Mouse (Mus musculus) thymus, adult 2 months (tissue): ENCODE results near the gene C1qc. TPM values are rescaled to one million over a fixed set of nuclear protein-coding genes. Genes with fewer than 3 reads are reported as not detected.

Experiments
- DNase-seq: peaks from one replicate; pipeline ENCODE4 v3.0.0; 2021
- H3K27ac ChIP-seq: fragments of 200-500 bp; 2 replicates; pipeline ENCODE4 v1.5.1; 2012; ENCODE audit warnings: low read length, control low read depth; ENCODE audit not compliant: control insufficient read depth, insufficient read depth
- H3K27me3 ChIP-seq: fragments of 200-500 bp; 2 replicates; pipeline ENCODE4 v1.6.1; 2012; ENCODE audit warnings: mild to moderate bottlenecking, low read length, moderate library complexity, mixed read lengths; ENCODE audit not compliant: control insufficient read depth, insufficient read depth
- H3K36me3 ChIP-seq: fragments of 200-500 bp; 2 replicates; pipeline ENCODE4 v1.6.1; 2012; ENCODE audit warnings: mild to moderate bottlenecking, low read length, moderate library complexity; ENCODE audit not compliant: control insufficient read depth, insufficient read depth
- H3K4me1 ChIP-seq: fragments of 200-500 bp; replicated peaks from 2 replicates; pipeline ENCODE4 v1.6.1; 2012; ENCODE audit warnings: low read length; ENCODE audit not compliant: control insufficient read depth, insufficient read depth
- H3K4me3 ChIP-seq: fragments of 200-500 bp; 2 replicates; pipeline ENCODE4 v1.5.1; 2012; ENCODE audit warnings: mild to moderate bottlenecking, low read length, control low read depth, moderate library complexity; ENCODE audit not compliant: control insufficient read depth, insufficient read depth
- CTCF ChIP-seq: fragments of 200-500 bp; IDR thresholded peaks from 2 replicates; pipeline ENCODE4 v1.5.1; 2012; ENCODE audit warnings: mild to moderate bottlenecking, control low read depth, low read length, moderate library complexity, borderline replicate concordance; ENCODE audit not compliant: control insufficient read depth, poor library complexity, insufficient read depth; ENCODE audit errors: extremely low read depth
- POLR2A ChIP-seq: fragments of 200-500 bp; IDR thresholded peaks from 2 replicates; pipeline ENCODE4 v1.6.1; 2012; ENCODE audit warnings: mild to moderate bottlenecking, low read length, control low read depth, moderate library complexity; ENCODE audit not compliant: control insufficient read depth, poor library complexity, insufficient read depth; ENCODE audit errors: extremely low read depth
- WGBS: fragments of 180-500 bp; shearing (Covaris S2); methylation state at CpG from one replicate; pipeline ENCODE4 v1.1.7; 2018; 5-methylcytosine and 5-hydroxymethylcytosine counted together
- polyA plus RNA-seq: library from polyadenylated mRNA; depleted of rRNA; stranded (reverse); fragments of >200 nt; gene quantifications from 2 replicates; pipeline ENCODE4 v1.2.3, GENCODE M21; 2012

Gene C1qc
- polyA plus RNA-seq, 1 experiment, result 468 TPM

DNA sequence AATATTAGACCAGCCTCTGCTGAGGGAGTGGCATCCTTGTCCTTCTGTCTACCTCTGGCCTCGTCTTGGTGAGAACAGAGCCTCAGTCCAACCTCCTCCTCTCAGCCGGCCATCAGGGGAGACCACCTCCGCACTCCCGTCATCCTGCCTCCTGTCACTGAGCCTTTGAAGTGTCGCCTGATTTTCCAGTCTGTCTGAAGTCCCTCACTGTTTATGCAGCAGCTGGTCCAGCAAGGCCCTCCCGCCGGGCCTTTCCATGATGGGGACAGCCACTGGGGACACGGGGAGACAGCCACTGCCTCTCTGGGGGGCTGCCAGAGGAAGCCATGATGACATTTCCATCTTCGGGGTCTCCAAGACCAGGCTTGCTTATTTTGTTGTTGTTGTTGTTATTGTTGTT, 20.0 kb upstream of the C1qc start:
- no peaks in the 10 kb centered on the region; the same call in 1 of the 2 replicates for H3K27me3 ChIP-seq
- DNase-seq, result no peak
- no peaks in the 10 kb centered on the region for H3K36me3 ChIP-seq
- WGBS, result 28% methylated on average over 9 of the region's 9 CpGs
- no peak for TF ChIP-seq POLR2A
- TF ChIP-seq CTCF, result no peak
- H3K4me1 ChIP-seq, result no peaks in the 10 kb centered on the region
- no peak overlapping the region for H3K27ac ChIP-seq
- H3K4me3 ChIP-seq, result no peak overlapping the region

DNA sequence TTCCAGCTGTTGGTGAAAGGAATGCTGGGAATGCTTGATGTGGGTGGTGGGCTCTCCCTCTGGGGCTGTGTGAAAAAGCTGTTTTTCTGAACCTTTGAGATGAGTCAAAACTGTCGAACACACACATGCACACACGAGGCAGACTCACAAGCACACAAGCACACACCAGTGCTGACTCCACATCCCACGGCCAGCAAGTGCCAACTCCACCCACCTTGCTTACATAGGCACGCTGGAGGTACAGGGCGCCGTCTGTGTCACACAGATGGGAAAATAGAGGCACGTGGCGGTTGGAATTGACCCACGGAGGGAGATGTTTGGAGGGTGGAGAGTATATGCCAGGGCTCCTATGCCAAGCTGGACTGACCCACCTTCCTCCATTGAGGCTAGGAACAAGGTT, 18.9 kb upstream of the C1qc start:
- Histone ChIP-seq H3K27ac (no peak overlapping the region), H3K4me1 (no peaks in the 10 kb centered on the region), H3K27me3 (no peaks in the 10 kb centered on the region; the same call in 1 of the 2 replicates), H3K36me3 (no peaks in the 10 kb centered on the region), H3K4me3 (no peak overlapping the region)
- DNase-seq, result no peak
- TF ChIP-seq POLR2A (no peak), CTCF (no peak)
- 46% methylated on average over 9 of the region's 9 CpGs for WGBS

DNA sequence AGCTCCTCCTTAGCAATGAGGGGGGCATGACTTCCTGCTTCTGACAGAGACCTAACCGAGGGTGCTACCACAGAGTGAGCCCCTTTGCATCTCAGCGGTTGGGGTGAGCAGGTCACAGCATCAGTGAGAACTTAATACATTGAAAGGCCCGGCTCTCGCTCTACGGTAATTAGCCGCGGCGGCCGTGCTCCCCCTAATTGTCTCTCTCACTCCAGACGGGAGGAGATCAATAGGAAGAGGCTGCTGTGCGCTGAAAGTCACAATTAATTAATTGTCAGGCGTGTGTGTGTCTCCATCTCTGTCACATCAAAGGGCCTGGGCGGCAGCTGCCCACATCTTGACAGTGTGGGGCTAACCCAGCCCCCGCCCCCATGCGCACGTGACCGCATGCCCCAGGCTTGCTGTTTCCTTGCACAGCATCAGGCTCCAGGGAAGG, 18.4 kb upstream of the C1qc start:
- no peak overlapping the region for H3K27ac ChIP-seq
- H3K4me1 ChIP-seq, result no peaks in the 10 kb centered on the region
- no peak for TF ChIP-seq CTCF
- no peak for TF ChIP-seq POLR2A
- no peaks in the 10 kb centered on the region for H3K36me3 ChIP-seq
- DNase-seq, result no peak
- 13% methylated on average over 17 of the region's 17 CpGs for WGBS
- H3K27me3 ChIP-seq, result no peaks in the 10 kb centered on the region; the same call in 1 of the 2 replicates
- no peak overlapping the region for H3K4me3 ChIP-seq

DNA sequence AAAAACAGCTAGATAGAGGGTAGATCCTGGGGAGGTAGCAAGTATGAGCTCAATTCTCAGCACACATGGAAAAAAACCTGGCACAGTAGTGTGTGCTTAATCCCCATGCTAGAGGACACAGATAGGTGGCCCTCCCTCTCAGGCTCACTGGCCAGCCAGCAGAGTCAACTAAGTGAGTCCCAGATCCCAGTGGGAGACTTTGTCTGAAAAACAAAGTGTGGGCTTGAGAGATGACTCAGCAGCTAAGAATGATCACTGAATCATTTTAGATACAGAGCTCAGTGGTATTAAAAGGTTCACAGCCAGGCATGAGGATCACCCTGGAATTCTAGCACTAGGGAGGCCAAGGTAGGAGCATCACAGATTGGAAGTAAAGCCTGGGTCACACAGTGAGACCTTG, 14.9 kb upstream of the C1qc start:
- Histone ChIP-seq H3K27ac (no peak overlapping the region), H3K4me3 (no peak overlapping the region), H3K36me3 (no peaks in the 10 kb centered on the region), H3K27me3 (peaks cover 6% of the 10 kb centered on the region), H3K4me1 (no peaks in the 10 kb centered on the region)
- no peak for DNase-seq
- TF ChIP-seq POLR2A (no peak), CTCF (no peak)

DNA sequence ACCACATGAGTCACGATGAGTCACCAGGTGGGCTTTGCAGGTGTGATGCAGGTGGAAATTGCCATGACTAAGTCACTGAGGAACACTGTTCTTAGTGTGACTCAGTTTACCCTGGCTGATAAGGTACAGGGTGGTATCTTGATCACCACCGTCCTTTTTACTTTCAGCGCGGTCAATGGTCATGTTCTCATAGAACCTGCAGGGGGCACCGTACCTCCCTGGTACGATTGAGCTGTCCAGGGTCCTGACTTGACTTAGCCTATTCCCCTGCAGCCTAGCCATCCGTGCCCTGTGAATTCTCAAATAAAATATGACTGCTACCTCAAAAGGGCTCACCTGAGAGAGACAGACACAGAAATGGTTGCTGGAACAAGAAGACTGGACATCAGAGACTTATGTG, 14.2 kb upstream of the C1qc start:
- WGBS, result 20% methylated on average over 7 of the region's 7 CpGs
- Histone ChIP-seq H3K4me3 (no peak overlapping the region), H3K4me1 (no peaks in the 10 kb centered on the region), H3K27ac (no peak overlapping the region), H3K36me3 (no peaks in the 10 kb centered on the region), H3K27me3 (peaks cover 6% of the 10 kb centered on the region)
- peak; percentile 26 for DNase-seq
- TF ChIP-seq POLR2A, result no peak
- peak; percentile 46; the same call in 1 of the 2 replicates for TF ChIP-seq CTCF

DNA sequence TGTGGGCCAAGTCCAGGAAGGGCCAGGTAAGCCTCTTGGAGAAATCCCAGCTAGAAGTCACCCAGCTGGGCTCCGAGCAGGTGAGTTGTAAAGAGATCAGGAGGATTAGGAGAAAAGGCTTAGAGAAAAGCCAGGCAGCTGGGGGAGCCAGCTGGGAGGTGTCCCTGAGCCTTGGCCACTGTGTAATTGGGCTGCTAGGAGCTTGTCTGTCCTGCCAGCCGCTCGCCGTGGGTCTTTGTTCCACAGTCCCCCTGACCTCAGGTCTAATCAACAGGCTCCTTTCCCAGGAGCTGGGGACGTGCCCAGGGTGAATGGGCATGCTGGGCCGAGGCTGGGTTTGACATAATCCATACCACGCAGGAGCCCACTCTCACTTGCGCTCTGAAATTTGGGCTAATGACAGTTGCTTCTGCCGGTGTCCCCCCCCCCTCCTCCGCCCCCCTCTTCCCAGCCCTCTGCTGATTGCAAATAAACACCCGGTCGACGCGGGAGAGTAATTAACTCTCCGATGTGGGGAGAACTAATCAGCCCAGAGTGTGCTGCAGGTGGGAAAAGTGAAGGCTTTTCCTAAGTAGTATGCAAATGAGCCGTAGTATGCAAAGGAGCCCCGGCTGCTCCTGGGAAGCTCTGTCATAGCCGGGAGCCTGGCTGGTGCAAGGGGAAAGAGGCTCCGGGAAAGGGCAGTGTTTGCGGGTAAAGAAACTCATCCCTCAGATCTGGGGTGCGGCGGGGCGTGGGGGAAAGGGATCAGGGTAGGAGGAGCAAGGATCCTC, 12.1 kb upstream of the C1qc start:
- 6% methylated on average over 23 of the region's 23 CpGs for WGBS
- H3K4me3 ChIP-seq, result no peak overlapping the region
- TF ChIP-seq CTCF (no peak), POLR2A (no peak)

DNA sequence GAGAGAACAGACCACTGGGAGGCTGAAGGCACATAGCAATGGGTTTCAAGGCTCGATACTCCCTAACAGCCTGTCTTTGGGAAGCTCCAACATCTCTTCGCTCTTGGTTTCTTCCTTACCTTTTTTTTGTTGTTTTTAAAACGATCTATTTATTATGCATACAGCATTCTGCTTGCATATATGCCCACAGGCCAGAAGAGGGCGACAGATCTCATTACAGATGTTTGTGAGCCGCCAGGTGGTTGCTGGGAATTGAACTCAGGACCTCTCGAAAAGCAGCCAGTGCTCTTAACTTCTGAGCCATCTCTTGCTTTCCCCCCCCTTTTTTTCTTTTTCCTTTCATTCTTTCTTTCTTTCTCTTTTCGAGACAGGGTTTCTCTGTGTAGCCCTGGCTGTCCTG, 6.3 kb upstream of the C1qc start:
- no peaks in the 10 kb centered on the region for H3K4me1 ChIP-seq
- H3K36me3 ChIP-seq, result no peaks in the 10 kb centered on the region
- H3K4me3 ChIP-seq, result no peak overlapping the region
- WGBS, result 66% methylated on average over 7 of the region's 7 CpGs
- no peaks in the 10 kb centered on the region for H3K27me3 ChIP-seq
- TF ChIP-seq CTCF, result no peak
- no peak for TF ChIP-seq POLR2A
- no peak overlapping the region for H3K27ac ChIP-seq
- no peak for DNase-seq

More for the DNA sequence above, 12.1 kb upstream of the C1qc start:
- H3K27ac ChIP-seq, result no peak overlapping the region
- H3K36me3 ChIP-seq, result no peaks in the 10 kb centered on the region
- no peaks in the 10 kb centered on the region for H3K4me1 ChIP-seq
- no peak for DNase-seq
- H3K27me3 ChIP-seq, result peaks cover 6% of the 10 kb centered on the region
